Mouse (Mus musculus): ENCODE results near the gene Esf1. TPM values are rescaled to one million over a fixed set of nuclear protein-coding genes. Genes with fewer than 3 reads are reported as not detected.
"Not testable (repeated sequence)": the region's sequence is repeated elsewhere in the genome, so short reads cannot be mapped to it uniquely, and the experiment has no call there.

The Esf1 gene
- polyA plus RNA-seq, 1 experiment from 2014 or later = 23.5 TPM

DNA sequence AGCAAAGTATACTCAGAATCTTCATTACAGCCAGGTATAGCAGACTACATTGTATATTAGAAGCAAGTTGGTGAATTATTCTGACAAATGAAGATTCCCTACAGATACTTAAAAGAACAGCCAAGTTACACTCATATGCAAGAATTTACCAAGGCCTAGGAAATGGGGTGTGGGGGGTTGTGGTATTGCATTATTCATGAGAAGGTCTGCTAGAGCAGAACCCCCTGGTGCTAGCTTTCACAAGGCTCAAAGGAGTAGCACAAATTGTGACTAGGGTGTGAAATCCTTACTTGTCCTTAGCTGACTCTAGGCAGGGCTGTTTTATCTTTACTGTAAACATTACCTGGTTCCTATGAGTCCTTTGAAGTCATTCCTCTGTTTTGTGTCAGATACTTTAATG is 91.1 kb downstream of the Esf1 start:
- not testable (repeated sequence) for DNase-seq (ENCODE audit: low spot score); H3K36me3 ChIP-seq; H3K4me3 ChIP-seq

DNA sequence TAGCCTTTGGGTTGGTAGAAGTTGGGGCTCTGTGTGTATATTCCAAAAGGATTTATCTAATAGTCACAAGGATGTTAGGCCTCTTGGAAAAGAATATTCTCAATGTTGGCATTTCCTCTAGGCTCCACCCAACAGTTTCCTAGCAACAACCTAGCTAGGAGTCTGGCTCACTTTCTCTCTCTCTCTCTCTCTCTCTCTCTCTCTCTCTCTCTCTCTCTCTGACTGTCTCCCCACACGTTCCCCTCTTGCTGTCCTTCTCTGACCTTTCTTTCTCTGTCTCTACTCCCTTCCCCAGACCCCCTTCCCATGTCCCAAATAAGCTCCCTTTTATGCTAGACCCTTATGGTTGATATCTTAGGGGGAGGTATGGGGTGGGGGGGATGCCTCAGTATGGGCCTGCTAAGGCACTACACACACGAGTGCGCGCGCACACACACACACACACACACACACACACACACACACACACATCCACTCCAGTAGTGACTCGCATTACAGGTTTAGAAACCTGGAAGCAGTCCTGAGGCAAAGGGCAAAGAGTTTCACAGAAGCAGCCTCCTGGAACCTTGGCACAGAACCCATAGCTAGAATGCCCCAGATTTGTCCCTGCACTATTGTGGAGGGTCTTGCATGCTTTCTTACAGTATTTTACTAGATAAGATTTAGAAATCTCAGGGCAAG is 91.6 kb downstream of the Esf1 start:
- WGBS = 44% methylated on average over 6 of the region's 6 CpGs
- DNase-seq (ENCODE audit: low spot score) = no peak
- H3K9me3 ChIP-seq = no peaks in the 10 kb centered on the region
- no peak overlapping the region for H3K4me3 ChIP-seq
- H3K36me3 ChIP-seq = no peaks in the 10 kb centered on the region
- no peaks in the 10 kb centered on the region for H3K27me3 ChIP-seq (ENCODE audit: insufficient read depth, poor library complexity, severe bottlenecking)
- H3K27ac ChIP-seq = no peak overlapping the region
- H3K4me1 ChIP-seq = peaks cover 3% of the 10 kb centered on the region; the same call in 1 of the 2 replicates

More for the DNA sequence above, 91.1 kb downstream of the Esf1 start:
- H3K4me1 ChIP-seq; H3K9me3 ChIP-seq; H3K27me3 ChIP-seq (ENCODE audit: insufficient read depth, poor library complexity, severe bottlenecking); H3K27ac ChIP-seq: not testable (repeated sequence)

DNA sequence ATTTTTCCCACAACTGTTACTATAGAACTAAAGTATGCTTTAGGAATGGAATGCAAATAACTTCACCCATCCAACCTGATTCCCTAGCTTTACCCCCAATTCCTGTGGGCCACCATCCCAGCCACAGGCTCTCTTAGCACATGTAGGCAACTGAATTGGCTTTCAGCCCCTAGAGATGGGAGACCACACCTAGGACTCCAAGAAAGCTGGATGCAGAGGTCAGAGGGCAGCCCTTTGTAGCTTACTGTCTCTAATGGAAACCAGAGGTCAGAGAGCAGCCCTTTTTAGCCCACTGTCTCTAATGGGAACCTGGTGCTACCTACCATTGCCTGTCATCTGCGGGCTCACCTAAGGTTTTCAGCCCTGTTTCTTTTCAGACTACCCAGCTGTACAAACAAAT is 92.9 kb downstream of the Esf1 start:
- no peaks in the 10 kb centered on the region for H3K27me3 ChIP-seq (ENCODE audit: insufficient read depth, poor library complexity, severe bottlenecking)
- H3K9me3 ChIP-seq = no peaks in the 10 kb centered on the region
- no peak overlapping the region for H3K27ac ChIP-seq
- no peak for DNase-seq (ENCODE audit: low spot score)
- no peak overlapping the region for H3K4me3 ChIP-seq
- H3K4me1 ChIP-seq = peaks cover 3% of the 10 kb centered on the region; the same call in 1 of the 2 replicates
- 19% methylated on average over 1 of the region's 1 CpGs for WGBS
- no peaks in the 10 kb centered on the region for H3K36me3 ChIP-seq

DNA sequence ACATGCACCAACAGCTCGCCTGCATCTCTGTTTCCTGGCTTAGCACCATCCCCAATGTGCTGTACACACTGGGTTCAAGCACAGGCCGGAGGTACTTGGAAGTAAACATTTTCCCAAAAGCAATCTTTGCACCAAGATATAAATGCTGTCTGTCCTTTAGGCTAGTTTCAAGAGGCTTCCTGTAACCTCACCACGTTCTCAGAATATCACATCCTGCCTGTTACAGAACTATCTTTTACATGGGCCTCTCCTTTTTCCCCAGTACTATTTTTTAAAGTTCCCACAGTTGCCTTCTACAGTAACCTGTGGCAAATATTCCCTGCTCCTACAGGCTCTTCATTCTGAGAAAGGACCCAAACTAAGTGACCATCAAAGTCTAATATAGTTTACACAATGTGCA is 95.2 kb downstream of the Esf1 start:
- Histone ChIP-seq H3K27ac (no peak overlapping the region), H3K9me3 (no peaks in the 10 kb centered on the region), H3K4me3 (no peak overlapping the region), H3K4me1 (peaks cover 3% of the 10 kb centered on the region; the same call in 1 of the 2 replicates), H3K27me3 (ENCODE audit: insufficient read depth, poor library complexity, severe bottlenecking) (no peaks in the 10 kb centered on the region), H3K36me3 (no peaks in the 10 kb centered on the region)
- WGBS = 74% methylated on average over 3 of the region's 3 CpGs
- no peak for DNase-seq (ENCODE audit: low spot score)

Other genes with a start within 250 kb of the Esf1 start
- 17.3 and 18.2 TPM in 2 replicates for gene Tasp1, start 103.8 kb downstream of the Esf1 start, polyA plus RNA-seq (2016; fragmentation: Nextera tagmentation; extraction: Ambion mirVana)
- not detected in 2 replicates for gene Gm17374, start 18.5 kb downstream of the Esf1 start, polyA plus RNA-seq (2016; fragmentation: Nextera tagmentation; extraction: Ambion mirVana)
- gene Ndufaf5, start 85 bp upstream of the Esf1 start, polyA plus RNA-seq (2016; fragmentation: Nextera tagmentation; extraction: Ambion mirVana) = 31.3 and 36.5 TPM in 2 replicates
- gene Sel1l2, start 219.1 kb upstream of the Esf1 start, polyA plus RNA-seq (2016; fragmentation: Nextera tagmentation; extraction: Ambion mirVana) = not detected in 2 replicates
- gene Macrod2, start 224.7 kb upstream of the Esf1 start, polyA plus RNA-seq (2016; fragmentation: Nextera tagmentation; extraction: Ambion mirVana) = 26.5 and 26.7 TPM in 2 replicates

Measured in heart, embryonic 10.5 days (tissue).